Mouse (Mus musculus): Measurements from ENCODE around the gene Chd1l. TPM values are rescaled to one million over a fixed set of nuclear protein-coding genes. Genes with fewer than 3 reads are reported as not detected.

Gene Chd1l
- 10 to 100 TPM; 12.9 to 13.8 TPM for total RNA-seq (2021)
- long read RNA-seq, experiment 1, transcript Chd1l-201 (23 exons, 3,008 nt) = major isoform, 11 of 36 reads
- long read RNA-seq, experiment 1, partial matches to known transcripts = 2 of 36 reads
- long read RNA-seq, experiment 1, other reads (novel, unspliced or antisense) = 23 of 36 reads
- long read RNA-seq, experiment 2, transcript Chd1l-201 (23 exons, 3,008 nt) = major isoform, 12 of 41 reads
- long read RNA-seq, experiment 2, partial matches to known transcripts = 3 of 41 reads
- long read RNA-seq, experiment 2, other reads (novel, unspliced or antisense) = 26 of 41 reads

DNA sequence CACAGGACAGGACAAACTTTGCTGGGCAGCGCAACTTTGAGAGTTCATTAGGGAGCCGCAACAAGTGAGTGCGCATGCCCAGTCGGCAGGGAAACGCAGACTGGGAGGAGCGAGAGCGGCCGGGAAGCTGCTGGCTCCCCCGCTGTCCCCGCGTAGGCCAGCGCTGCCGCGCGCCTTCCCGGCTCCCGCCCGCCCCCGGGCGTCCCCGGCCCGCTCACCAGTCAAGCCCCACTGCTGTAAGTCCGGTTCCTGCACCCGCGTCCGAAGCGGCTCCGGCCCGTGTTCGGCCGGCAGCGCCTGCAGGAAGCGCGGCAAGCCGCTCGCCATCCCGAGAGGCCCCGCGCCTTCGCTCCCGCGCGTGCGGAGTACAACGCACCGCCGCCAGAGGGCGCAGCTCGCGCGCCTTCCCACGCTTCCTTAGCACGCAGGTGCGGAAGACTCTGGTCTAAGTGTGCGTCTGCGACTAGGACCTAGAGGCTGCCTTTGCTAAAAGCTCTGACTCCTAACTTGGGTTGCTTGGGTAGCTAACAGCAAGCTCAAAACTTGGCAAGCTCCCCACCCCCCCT, at the start of gene Chd1l:
Gene Chd1l (minus strand): TSS at position 359 of the 566 bp plus-strand sequence.
- DNase-seq (ENCODE audit: low spot score in 2 of 2) = peak; percentile 88 to 91

- no peak for DNase-seq (ENCODE audit: low spot score in 2 of 2)
Measured at GRCm38 (mm10) chr3:97659746-97660145, 49.7 kb upstream of the Chd1l start.

GRCm38 (mm10) chr3:97658426-97659193, 48.6 kb upstream of the Chd1l start:
- DNase-seq (ENCODE audit: low spot score in 2 of 2) = peak in 1 of 2 experiments; percentile 49

DNA sequence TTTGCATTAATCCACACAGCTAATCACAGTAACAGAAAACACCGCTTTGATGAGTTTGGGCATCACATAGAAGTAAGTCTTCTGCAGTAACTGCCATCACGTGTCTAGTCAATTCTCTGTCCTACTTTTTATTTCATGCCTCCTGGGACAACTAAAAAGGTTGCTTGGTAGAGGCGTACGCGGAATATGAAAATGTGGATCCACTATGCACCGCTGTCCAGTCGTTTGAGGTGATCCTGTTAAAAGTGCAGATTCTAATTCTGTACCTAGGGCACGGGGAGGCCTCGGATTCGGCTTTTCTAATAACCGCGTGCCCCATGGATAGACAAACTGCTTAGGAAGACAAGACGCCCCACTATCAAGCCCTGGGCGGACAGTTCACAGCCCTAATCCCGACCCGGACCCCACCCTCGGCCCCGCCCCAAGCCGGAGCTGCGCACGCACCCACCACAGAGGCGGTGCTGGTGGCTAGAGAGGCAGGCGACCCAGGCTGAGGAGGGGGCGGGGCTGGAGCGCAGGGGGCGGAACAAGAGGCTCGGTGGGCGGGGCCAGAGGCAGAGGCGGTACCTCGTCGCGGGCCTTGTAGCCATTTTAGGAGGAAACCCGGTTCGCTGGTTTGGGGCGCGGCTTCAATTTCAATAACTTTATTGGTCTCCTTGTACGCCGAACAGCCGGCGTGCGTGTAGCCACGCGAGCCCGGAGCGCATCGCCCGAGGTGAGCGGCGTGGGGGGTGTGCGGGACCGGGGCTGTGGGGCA, 47.8 kb upstream of the Chd1l start, which contains the start of gene Prkab2:
Gene Prkab2 (plus strand): TSS at position 539 of the 757 bp plus-strand sequence.
- peak; percentile 99 for DNase-seq (ENCODE audit: low spot score in 2 of 2)

- DNase-seq (ENCODE audit: low spot score in 2 of 2) = no peak
Measured at GRCm38 (mm10) chr3:97654901-97655300, 44.9 kb upstream of the Chd1l start.

DNA sequence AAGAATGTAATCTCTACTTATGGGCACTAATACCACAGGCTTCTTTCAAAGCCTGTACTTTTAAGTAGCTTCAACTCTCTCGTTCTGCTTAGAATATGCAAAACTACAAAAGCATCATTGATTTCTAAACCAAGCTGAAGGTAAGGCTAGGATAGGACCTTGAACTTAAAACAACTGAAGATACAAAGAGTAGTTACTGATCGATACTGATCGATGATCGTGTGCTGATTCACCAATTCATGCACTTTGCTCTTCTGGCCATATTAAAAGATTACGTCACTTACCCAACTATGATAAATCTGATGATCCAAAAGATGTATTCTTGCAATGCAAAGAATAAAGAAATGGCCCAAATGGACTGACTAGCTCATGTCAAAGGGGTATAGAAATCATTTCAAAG, 43.8 kb upstream of the Chd1l start:
- DNase-seq (ENCODE audit: low spot score in 2 of 2) = no peak

DNA sequence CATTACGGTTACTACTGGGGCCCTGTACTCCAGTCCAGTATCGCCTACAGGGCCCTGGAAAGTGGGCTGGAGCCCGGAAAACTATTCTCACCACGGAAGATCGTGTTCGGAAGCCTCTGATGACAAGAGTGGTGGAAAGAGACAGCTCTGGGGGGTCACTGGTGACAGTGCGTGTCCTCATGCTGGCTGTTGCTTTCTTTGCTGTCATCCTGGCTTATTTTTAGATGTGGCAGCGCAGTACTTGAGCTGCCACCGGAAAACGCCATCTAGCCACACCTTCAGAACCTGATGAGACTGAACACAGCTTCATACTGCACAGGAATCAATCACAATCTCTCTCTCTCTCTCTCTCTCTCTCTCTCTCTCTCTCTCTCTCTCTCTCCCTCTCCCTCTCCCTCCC, 41.6 kb upstream of the Chd1l start:
- no peak for DNase-seq (ENCODE audit: low spot score in 2 of 2)

DNA sequence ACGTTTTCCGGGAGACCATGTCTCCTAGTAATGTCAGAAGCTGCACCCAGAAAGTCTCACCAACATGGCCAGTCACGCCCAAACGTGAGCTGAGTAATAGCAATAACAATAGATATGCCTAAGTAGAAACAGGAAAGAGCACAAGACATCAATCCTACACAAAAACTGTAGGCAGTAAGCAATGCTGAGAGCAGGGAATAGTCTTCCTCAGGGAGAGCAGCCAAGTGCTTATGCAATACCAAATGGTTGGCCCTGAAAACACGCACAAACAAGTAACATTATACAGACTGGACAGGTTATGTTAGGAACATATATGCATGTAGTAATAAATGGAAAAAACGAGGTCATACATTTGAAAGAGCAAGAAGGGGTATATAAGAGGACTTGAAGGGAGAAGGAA, 39.5 kb upstream of the Chd1l start:
- DNase-seq (ENCODE audit: low spot score in 2 of 2) = no peak

DNA sequence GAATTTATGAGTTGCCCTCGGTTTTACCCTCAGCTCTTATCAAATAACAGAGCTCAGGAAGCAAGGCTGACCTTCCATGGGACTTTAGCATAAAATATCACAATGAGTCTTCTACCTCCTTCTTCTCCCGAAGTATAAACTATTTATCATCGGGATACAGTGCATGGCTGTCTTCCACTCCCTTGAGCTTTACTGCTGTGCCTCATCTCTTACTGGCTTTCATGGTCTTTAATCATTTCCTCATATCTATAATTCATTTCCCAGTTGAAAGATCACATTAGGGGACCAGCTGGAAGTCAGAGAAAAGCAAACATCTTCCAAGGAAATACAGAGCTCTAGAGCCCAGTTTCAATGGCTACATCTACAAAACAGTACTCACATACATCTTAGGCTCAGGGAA, 39.0 kb upstream of the Chd1l start:
- DNase-seq (ENCODE audit: low spot score in 2 of 2) = no peak

DNA sequence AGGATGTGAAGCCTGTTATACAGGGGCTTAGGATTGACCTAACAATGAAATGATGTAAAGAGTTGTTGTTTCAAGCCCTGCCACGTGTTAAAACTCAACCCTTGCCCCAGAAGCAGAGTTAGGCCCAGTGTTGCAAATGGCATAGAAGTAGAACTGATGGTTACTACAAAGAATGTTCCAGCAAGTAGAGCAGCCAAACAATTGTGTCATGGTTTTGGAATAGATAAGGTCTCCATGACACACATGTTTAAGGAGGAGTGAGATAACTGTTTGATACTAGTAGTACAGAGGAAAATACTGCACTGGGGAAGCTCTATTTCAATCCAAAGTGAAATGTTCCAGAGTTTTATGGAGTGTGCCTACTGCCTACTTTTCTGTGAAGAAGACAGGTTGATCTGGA, 38.5 kb upstream of the Chd1l start:
- no peak for DNase-seq (ENCODE audit: low spot score in 2 of 2)

- DNase-seq (ENCODE audit: low spot score in 2 of 2) = no peak
Measured at GRCm38 (mm10) chr3:97642001-97642400, 32.0 kb upstream of the Chd1l start.

GRCm38 (mm10) chr3:97641396-97641795, 31.4 kb upstream of the Chd1l start:
- DNase-seq (ENCODE audit: low spot score in 2 of 2) = no peak

GRCm38 (mm10) chr3:97634288-97634761, 24.3 kb upstream of the Chd1l start:
- peak; percentile 26 to 58 for DNase-seq (ENCODE audit: low spot score in 2 of 2)

DNA sequence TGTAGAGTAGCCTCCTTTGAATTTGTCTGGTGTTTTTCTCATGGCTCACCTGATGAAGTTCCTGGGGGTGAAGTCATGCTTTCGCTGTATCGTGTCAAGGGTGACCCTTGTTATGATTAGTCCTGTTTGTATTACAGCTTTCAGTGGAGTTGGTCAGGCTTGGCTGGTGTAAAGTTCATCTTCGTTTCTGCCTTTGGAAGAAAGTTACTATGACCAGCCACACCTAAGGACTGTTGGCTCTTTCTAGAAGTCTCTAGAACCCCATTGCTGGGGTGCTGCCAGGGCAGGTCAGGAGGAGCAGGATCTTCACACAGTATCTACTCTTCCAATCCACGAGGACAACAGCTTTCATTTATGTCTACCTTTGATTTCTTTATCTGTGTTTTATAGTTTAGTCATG, 23.5 kb upstream of the Chd1l start:
- DNase-seq (ENCODE audit: low spot score in 2 of 2) = no peak

DNA sequence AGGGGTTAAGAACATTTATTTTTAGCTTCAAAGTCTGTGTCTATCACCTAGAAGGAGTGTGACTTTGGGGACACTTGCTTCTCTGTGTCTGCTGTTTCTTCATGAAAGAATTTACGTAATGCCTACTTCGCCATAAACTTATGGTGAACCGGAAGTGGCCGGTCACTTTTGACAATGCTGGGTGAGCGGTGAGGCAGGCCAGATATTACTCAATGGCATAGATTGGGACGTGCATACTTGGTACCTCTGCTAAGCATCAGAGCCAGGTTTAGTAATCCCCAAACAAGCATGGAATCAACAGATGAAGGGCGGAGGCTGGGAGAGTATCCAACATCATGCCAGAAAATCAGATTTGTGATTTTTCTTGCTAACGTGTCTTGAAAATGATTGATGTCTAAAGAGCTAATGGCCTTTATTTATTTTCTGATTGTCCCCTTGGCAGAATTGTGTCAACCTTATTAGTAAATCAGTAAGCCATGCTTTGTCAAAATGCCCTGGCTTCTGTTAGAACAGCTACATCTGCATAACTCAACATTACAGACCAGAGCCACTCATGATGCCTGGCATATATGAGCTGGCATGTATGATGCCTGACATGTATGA, 21.4 kb upstream of the Chd1l start:
- no peak for DNase-seq (ENCODE audit: low spot score in 2 of 2)

GRCm38 (mm10) chr3:97630746-97631145, 20.7 kb upstream of the Chd1l start:
- no peak for DNase-seq (ENCODE audit: low spot score in 2 of 2)

DNA sequence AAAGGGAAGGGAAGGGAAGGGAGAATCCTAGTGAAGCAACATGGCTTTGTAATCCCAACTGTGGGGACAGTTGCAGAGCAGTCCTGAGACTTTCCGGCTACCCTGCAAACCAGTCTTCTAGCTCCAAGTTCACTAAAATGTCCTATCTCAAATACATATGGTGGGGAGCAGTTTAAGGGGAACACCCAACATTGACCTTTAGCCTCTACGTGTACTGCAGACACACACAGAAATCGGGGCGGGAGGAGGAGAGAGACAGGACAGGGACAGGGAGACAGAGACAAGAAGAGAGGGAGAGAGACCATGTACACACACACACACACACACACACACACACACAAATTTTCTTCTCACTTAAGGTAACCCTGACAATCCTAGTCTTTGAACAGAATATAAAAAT, 19.9 kb upstream of the Chd1l start:
- DNase-seq (ENCODE audit: low spot score in 2 of 2) = peak in 1 of 2 experiments; percentile 10

DNA sequence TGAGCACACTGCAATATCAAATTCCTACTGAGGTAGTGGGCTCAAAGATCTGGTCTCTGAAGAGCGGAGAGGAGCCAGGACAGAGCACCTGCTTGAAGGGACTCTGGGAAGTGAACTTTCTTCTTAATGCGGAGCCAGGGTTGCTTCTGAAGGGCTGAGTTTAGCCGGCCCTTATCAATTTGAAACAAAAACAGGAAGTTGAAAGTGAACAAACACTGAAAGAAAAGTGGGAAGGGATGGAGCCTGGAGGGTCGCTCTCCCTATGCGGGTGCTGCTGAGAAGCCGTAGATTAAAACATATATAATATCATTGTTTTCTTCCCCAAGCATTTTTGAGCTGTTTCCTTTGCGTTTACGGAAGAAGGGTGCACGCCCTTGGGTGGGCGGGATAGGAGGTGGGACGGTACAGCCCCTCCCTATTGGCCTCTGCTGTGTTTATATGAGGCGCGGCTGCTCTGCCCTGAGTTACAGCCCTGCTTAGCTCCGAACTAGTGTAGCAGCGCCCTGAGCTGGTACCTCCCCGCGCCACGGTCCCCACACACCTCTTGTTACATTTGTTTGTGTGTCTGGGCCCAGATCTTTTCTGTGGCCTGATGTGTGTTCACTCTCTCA, 18.5 kb upstream of the Chd1l start, which contains the start of gene Fmo5:
Gene Fmo5 (plus strand): TSS at position 414 of the 611 bp plus-strand sequence.
- peak; percentile 22 to 64 for DNase-seq (ENCODE audit: low spot score in 2 of 2)

DNA sequence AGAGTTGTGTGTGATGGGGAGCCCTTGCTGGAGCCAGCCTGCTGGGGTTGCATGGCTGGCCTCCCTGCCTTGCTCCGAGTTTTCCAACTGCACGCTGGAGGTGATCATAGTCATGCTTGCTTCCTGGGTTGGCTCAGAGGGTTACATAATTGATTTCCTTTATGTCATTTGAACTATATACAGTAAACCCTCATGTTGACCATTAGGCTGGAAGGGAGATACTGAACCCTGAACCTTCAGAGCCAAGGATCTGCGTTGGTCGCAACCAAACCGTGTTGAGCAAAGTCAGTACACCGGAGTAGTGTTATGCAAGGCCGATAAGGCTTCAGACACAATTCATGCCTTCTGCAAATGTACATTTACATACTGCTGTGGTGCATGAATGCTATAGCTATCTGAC, 17.9 kb upstream of the Chd1l start:
- DNase-seq (ENCODE audit: low spot score in 2 of 2) = peak in 1 of 2 experiments; percentile 7

- no peak for DNase-seq (ENCODE audit: low spot score in 2 of 2)
Measured at GRCm38 (mm10) chr3:97624611-97625010, 14.6 kb upstream of the Chd1l start.

Data from gastrocnemius, postnatal 4 days (tissue).